Mouse (Mus musculus) testis, adult 10 weeks (tissue): ENCODE results near the gene Alox8. TPM values are rescaled to one million over a fixed set of nuclear protein-coding genes. Genes with fewer than 3 reads are reported as not detected.

Experiments used
- polyA plus RNA-seq: library from polyadenylated mRNA; stranded (reverse); fragments of 350-450 nt; fragmentation: Illumina TruSeq; extraction: RNeasy Lipid Tissue Mini Kit (QIAGEN cat#74804); gene quantifications from one replicate; pipeline ENCODE4 v1.2.3, GENCODE M21; 2014; ENCODE audit warnings: low read depth, low replicate concordance

The Alox8 gene
- polyA plus RNA-seq, result not detected

DNA sequence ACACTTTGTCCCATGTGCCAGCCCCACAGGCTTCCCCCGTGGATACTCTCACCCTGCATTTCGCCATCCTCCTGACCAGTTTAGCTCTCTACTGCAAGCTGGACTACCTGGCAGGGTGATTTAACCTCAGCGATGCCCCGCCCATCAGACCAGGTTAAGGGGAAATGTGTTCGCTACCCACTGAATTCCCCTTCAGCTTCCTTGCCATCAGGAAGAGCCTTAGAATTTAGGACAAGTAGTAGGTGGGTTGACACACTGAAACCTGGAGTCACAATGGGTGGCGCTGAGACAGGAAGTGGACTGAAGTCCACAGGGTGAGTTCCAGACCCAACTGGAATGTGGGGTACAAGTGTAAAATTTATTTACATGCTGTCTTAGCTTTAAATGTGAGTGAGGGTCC, at the start of gene Alox8:
Gene Alox8 (minus strand): TSS at position 101 of the 400 bp plus-strand sequence.

DNA sequence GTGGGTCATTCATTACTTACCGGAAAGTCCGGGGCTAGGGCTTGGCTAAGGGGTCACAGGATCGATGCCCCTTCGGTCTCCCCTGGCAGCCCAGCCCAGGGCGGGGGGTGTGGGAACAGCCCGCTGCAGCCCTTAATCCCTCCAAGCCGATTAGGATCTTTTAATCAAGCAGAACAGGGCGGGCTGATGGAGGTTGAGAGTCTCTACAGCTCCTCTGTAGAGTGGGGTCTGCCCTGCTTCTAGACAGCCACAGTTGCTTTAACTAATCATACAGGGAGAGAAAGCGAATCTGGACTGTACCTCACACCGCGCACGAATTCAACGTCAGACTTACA, 39.2 kb upstream of the Alox8 start, which contains the start of gene Gucy2e:
Gene Gucy2e (minus strand): TSS at position 111 of the 335 bp plus-strand sequence.

DNA sequence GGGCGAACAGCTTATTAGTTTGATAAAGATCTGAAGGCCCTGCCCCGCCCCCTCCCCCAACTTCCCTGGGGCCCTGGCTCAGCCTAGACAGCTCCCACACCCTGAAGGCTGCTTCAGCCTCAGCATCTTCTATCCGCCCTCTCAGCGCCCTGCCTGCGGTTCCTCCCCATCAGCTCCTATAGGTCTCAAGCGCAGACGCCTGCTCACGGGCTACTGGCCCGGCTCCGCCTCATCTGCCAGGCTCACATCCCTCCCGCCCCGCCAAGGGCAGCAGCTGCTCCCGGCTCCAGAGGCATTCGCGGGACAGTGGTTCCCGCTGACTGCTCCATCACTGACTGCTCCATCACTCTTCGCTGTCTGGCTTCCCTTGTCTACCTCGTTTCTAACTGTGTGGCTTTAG, 40.8 kb downstream of the Alox8 start, which contains the start of gene Alox12b:
Gene Alox12b (plus strand): TSS at position 190 of the 400 bp plus-strand sequence.

Other genes starting within 250 kb of the Alox8 start
- 0.36 TPM for gene Arhgef15, start 240.4 kb downstream of the Alox8 start, polyA plus RNA-seq
- 17.4 TPM for gene Slc25a35, start 229.7 kb downstream of the Alox8 start, polyA plus RNA-seq
- gene Rangrf, start 222.7 kb downstream of the Alox8 start, polyA plus RNA-seq, result 253 TPM
- gene Pfas, start 189.4 kb downstream of the Alox8 start, polyA plus RNA-seq, result 5.7 TPM
- gene Ctc1, start 181.9 kb downstream of the Alox8 start, polyA plus RNA-seq, result 10.1 TPM
- 6.0 TPM for gene Aurkb, start 152.2 kb downstream of the Alox8 start, polyA plus RNA-seq
- 3.4 TPM for gene Borcs6, start 138.1 kb downstream of the Alox8 start, polyA plus RNA-seq
- gene Tmem107, start 127.0 kb downstream of the Alox8 start, polyA plus RNA-seq, result 13.2 TPM
- 28.8 TPM for gene Vamp2, start 109.4 kb downstream of the Alox8 start, polyA plus RNA-seq
- gene Per1, start 102.6 kb downstream of the Alox8 start, polyA plus RNA-seq, result 2.2 TPM
- gene Hes7, start 77.4 kb downstream of the Alox8 start, polyA plus RNA-seq, result not detected
- not detected for gene 9130213A22Rik, start 75.3 kb downstream of the Alox8 start, polyA plus RNA-seq
- gene Aloxe3, start 71.9 kb downstream of the Alox8 start, polyA plus RNA-seq, result 0.77 TPM
- not detected for gene Alox12b, start 40.9 kb downstream of the Alox8 start, polyA plus RNA-seq
- 0.06 TPM for gene Gucy2e, start 39.2 kb upstream of the Alox8 start, polyA plus RNA-seq
- 13.3 TPM for gene Cntrob, start 125.9 kb upstream of the Alox8 start, polyA plus RNA-seq
- 24.6 TPM for gene Trappc1, start 126.1 kb upstream of the Alox8 start, polyA plus RNA-seq
- gene Kcnab3, start 128.4 kb upstream of the Alox8 start, polyA plus RNA-seq, result 4.8 TPM
- gene Rnf227, start 142.6 kb upstream of the Alox8 start, polyA plus RNA-seq, result 20.7 TPM
- gene Chd3, start 171.6 kb upstream of the Alox8 start, polyA plus RNA-seq, result 8.0 TPM
- gene Naa38, start 197.6 kb upstream of the Alox8 start, polyA plus RNA-seq, result 48.5 TPM
- 33.5 TPM for gene Cyb5d1, start 197.8 kb upstream of the Alox8 start, polyA plus RNA-seq
- 0.13 TPM for gene Tmem88, start 200.4 kb upstream of the Alox8 start, polyA plus RNA-seq
- 0.98 TPM for gene Kdm6b, start 215.8 kb upstream of the Alox8 start, polyA plus RNA-seq